Mouse (Mus musculus) midbrain, embryonic 14.5 days (tissue): ENCODE data around the gene Plcb4. TPM values are rescaled to one million over a fixed set of nuclear protein-coding genes. Genes with fewer than 3 reads are reported as not detected.

Experiments
- ATAC-seq: fragments of 200-750 bp; cut with Nextera tagmentation; 2 replicates; pipeline ENCODE4 v1.8.0; 2017; ENCODE audit warnings: moderate number of reproducible peaks, moderate library complexity; ENCODE audit not compliant: low FRiP score, low TSS enrichment
- DNase-seq: peaks from one replicate; pipeline ENCODE4 v3.0.0-alpha.2; 2015
- H3K27ac ChIP-seq: fragments of 300-500 bp; sonication (generic); replicated peaks from 2 replicates; pipeline ENCODE4 v1.5.1; 2014; ENCODE audit warnings: mild to moderate bottlenecking, low read depth, low read length, moderate library complexity
- H3K27me3 ChIP-seq: fragments of 300-500 bp; sonication (generic); 2 replicates; pipeline ENCODE4 v1.6.1; 2014; ENCODE audit warnings: low read length, control low read depth, mixed read lengths; ENCODE audit not compliant: control insufficient read depth, insufficient read depth
- H3K36me3 ChIP-seq: fragments of 300-500 bp; sonication (generic); 2 replicates; pipeline ENCODE4 v1.6.1; 2014; ENCODE audit warnings: low read length, control low read depth; ENCODE audit not compliant: control insufficient read depth, insufficient read depth
- H3K4me1 ChIP-seq: fragments of 300-500 bp; sonication (generic); 2 replicates; pipeline ENCODE4 v1.6.1; 2014; ENCODE audit warnings: mild to moderate bottlenecking, antibody characterized with exemption, low read length, control low read depth; ENCODE audit not compliant: control insufficient read depth, insufficient read depth
- H3K4me2 ChIP-seq: fragments of 300-500 bp; sonication (generic); 2 replicates; pipeline ENCODE4 v1.6.1; 2014; ENCODE audit warnings: mild to moderate bottlenecking, low read length, moderate library complexity
- H3K4me3 ChIP-seq: fragments of 300-500 bp; sonication (generic); replicated peaks from 2 replicates; pipeline ENCODE4 v1.5.1; 2014; ENCODE audit warnings: low read depth, low read length
- H3K9ac ChIP-seq: fragments of 300-500 bp; sonication (generic); replicated peaks from 2 replicates; pipeline ENCODE4 v1.6.1; 2014; ENCODE audit warnings: mild to moderate bottlenecking, low read length, moderate library complexity
- H3K9me3 ChIP-seq: fragments of 300-500 bp; sonication (generic); 2 replicates; pipeline ENCODE4 v1.6.1; 2016; ENCODE audit warnings: low read length, control low read depth, mixed read lengths; ENCODE audit not compliant: control insufficient read depth
- WGBS: fragments of 180-500 bp; shearing (Covaris S2); extraction: QIAGEN DNeasy Blood & Tissue Kit; methylation state at CpG from one replicate; pipeline ENCODE4 v1.1.7; 2014; 5-methylcytosine and 5-hydroxymethylcytosine counted together
- polyA plus RNA-seq: library from polyadenylated mRNA; unstranded; fragments of >200 nt; fragmentation: Nextera tagmentation; extraction: Ambion mirVana; gene quantifications from 2 replicates; pipeline ENCODE4 v1.2.1, GENCODE M21; 2014

The Plcb4 gene
- polyA plus RNA-seq: 51.3 and 52.4 TPM in 2 replicates

DNA sequence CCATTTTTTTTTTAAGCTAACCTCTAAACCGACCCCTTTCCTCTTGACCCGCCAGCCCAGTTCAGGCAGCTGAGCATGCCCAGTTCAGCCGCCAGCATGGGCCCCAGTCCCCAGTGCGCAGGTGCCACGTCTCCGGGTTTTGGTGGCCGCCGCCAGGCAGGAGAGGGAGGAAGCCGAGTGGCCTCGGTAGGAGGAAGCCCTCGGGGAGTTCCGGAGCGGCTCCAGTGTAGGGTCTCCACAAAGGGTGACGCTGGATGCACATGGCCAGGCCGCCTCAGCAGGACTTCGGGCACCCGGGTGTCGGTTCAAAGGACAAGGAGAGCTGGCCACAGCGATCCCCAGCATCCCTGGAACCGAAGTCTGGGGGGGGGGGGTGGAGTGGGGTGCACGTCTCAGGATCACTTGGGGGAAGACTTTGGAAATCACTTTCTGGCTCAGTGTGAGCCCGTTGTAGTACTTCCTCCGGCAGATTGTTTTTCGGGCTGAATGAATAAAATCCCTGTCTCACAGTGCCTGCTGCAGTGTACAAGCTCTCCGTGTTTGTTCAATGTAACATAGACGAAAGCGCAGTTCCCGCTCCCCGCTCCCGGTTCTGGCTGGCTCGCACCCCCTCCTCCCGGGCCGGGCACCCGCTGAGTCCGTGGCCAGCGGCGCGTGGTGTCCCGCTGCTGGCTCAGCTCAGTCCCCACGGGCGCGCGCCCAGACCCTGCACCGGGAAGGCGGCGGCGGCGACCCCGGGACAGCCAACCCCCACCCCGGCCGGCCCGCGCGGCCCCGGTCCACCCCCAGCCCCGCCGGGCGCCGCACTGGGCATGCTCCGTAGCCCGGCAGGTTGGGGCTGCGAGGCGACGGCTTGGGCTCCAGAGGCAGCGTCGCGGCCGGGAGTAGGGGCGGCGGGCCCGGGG lies at the start of gene Plcb4:
TSS of gene Plcb4 (plus strand) at position 526 of the 905 bp plus-strand sequence.
- Histone ChIP-seq H3K27ac (peak within 1 kb of the TSS; percentile 99), H3K4me1 (0 out of 2 replicates have a peak, but pooled peaks cover 8% of the 10 kb centered on the region), H3K36me3 (no peaks in the 10 kb centered on the region), H3K9ac (peak within 1 kb of the TSS; percentile 97), H3K27me3 (no peaks in the 10 kb centered on the region), H3K4me3 (peak within 1 kb of the TSS; percentile 76), H3K9me3 (no peaks in the 10 kb centered on the region), H3K4me2 (peak within 1 kb of the TSS; percentile 66)
- DNase-seq (peak; percentile 90), ATAC-seq (peak; percentile 90)
- WGBS: under 1% methylated on average over 70 of the region's 71 CpGs

DNA sequence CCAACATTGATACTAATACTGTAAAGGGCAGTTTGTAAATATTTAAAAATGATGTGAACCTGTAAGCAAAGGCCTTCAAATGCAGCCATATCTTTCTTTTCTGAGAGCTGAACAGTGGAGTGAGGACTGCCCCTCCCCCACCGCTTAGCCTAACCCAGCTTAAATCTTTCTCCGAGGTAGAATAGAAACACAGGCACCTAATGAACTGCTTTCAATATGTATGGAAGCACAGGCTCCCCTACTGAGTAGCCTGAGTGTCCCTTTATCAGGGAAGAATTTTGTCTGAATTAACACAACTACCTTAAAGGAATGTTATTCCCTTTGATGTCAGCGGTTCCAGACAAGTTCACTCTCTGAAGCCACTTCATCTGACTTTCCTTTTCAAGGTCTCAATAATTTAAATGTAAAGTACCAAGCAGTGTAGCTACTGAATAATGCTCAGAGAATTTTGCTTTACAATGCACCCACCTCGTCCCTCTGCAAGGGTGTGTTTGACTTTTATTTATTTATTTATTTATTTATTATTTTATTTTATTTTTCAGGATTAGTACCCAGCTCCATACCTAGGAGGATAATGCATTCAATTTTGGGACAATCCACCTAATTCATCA lies 44.1 kb upstream of the Plcb4 start:
- H3K27ac ChIP-seq: no peak overlapping the region
- no peaks in the 10 kb centered on the region for H3K27me3 ChIP-seq
- no peaks in the 10 kb centered on the region for H3K36me3 ChIP-seq
- ATAC-seq (peak; percentile 68), DNase-seq (peak; percentile 73)
- 5% methylated on average over 4 of the region's 4 CpGs for WGBS
- no peak overlapping the region for H3K4me3 ChIP-seq
- H3K9me3 ChIP-seq: no peaks in the 10 kb centered on the region
- no peak overlapping the region for H3K4me2 ChIP-seq
- H3K4me1 ChIP-seq: peaks cover 5% of the 10 kb centered on the region
- no peak overlapping the region for H3K9ac ChIP-seq

GRCm38 (mm10) chr2:135616090-135616489 lies 42.7 kb upstream of the Plcb4 start:
- no peak overlapping the region for H3K9ac ChIP-seq
- H3K27ac ChIP-seq: no peak overlapping the region
- ATAC-seq (no peak), DNase-seq (no peak)
- H3K27me3 ChIP-seq: no peaks in the 10 kb centered on the region
- H3K4me2 ChIP-seq: no peak overlapping the region
- no peaks in the 10 kb centered on the region for H3K36me3 ChIP-seq
- H3K4me3 ChIP-seq: no peak overlapping the region
- no peaks in the 10 kb centered on the region for H3K9me3 ChIP-seq
- 93% methylated on average over 1 of the region's 1 CpGs for WGBS
- H3K4me1 ChIP-seq: peaks cover 5% of the 10 kb centered on the region

GRCm38 (mm10) chr2:135618551-135618950 lies 40.3 kb upstream of the Plcb4 start:
- ATAC-seq (no peak), DNase-seq (no peak)
- no peaks in the 10 kb centered on the region for H3K9me3 ChIP-seq
- no peaks in the 10 kb centered on the region for H3K27me3 ChIP-seq
- peaks cover 5% of the 10 kb centered on the region for H3K4me1 ChIP-seq
- no peak overlapping the region for H3K4me2 ChIP-seq
- H3K4me3 ChIP-seq: no peak overlapping the region
- no peaks in the 10 kb centered on the region for H3K36me3 ChIP-seq
- no peak overlapping the region for H3K9ac ChIP-seq
- no peak overlapping the region for H3K27ac ChIP-seq

DNA sequence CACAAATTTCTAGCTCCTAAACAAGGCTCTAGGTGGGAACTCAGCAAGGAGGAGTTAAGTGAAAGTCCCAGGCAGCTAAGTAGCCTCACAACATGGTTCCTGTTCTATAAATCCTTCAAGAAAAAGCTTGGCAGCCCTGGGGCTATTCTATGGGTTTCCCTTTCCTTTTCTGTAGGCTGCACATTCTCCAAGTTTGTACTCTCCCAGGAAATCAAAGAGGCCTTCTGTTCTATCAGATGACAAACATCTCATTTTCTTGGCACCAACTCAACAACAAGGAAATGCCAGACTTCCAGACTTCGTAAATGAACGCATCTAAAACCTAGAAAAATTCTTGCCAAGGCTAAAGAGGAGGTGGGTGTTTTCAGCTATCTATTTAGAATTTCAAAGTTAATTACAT lies 38.9 kb upstream of the Plcb4 start:
- 90% methylated on average over 2 of the region's 2 CpGs for WGBS
- Histone ChIP-seq H3K9me3 (no peaks in the 10 kb centered on the region), H3K4me3 (no peak overlapping the region), H3K36me3 (no peaks in the 10 kb centered on the region), H3K27ac (no peak overlapping the region), H3K4me1 (no peaks in the 10 kb centered on the region), H3K4me2 (no peak overlapping the region), H3K27me3 (no peaks in the 10 kb centered on the region), H3K9ac (no peak overlapping the region)
- DNase-seq (no peak), ATAC-seq (no peak)

DNA sequence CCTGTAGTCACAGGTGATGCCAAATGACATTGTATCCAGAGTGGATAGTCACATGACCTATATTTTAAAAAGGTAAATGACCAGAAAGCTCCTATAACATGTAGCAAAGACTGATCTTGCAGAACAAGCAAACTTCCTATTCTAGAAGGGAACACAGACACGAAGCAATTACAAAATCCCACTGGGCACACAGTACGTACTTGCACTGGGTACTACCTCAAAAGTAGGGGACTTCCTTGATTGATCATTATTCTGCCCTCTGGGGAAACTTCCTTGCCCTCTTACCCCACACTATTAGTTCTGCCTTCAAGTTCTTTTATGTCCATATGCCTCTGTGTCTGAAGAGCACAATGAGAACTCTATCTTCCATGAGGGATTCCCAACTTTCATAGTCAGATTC lies 31.0 kb upstream of the Plcb4 start:
- Histone ChIP-seq H3K4me1 (no peaks in the 10 kb centered on the region), H3K4me2 (no peak overlapping the region), H3K9ac (no peak overlapping the region), H3K4me3 (no peak overlapping the region), H3K9me3 (no peaks in the 10 kb centered on the region), H3K27ac (no peak overlapping the region), H3K36me3 (no peaks in the 10 kb centered on the region), H3K27me3 (no peaks in the 10 kb centered on the region)
- no peak for DNase-seq
- 69% methylated on average over 2 of the region's 2 CpGs for WGBS
- ATAC-seq: no peak

- no peak overlapping the region for H3K4me2 ChIP-seq
- ATAC-seq: no peak
- 79% methylated on average over 2 of the region's 2 CpGs for WGBS
These were observed 21.6 kb upstream of the Plcb4 start for GRCm38 (mm10) chr2:135637227-135637626.

GRCm38 (mm10) chr2:135641002-135641401 lies 17.8 kb upstream of the Plcb4 start:
- no peak overlapping the region for H3K4me3 ChIP-seq
- H3K9me3 ChIP-seq: no peaks in the 10 kb centered on the region
- no peaks in the 10 kb centered on the region for H3K36me3 ChIP-seq
- H3K4me1 ChIP-seq: no peaks in the 10 kb centered on the region
- WGBS: 79% methylated on average over 1 of the region's 1 CpGs
- no peak overlapping the region for H3K4me2 ChIP-seq
- no peak for ATAC-seq
- no peak overlapping the region for H3K27ac ChIP-seq
- no peak for DNase-seq
- no peaks in the 10 kb centered on the region for H3K27me3 ChIP-seq
- H3K9ac ChIP-seq: no peak overlapping the region

More at GRCm38 (mm10) chr2:135637227-135637626, 21.6 kb upstream of the Plcb4 start:
- no peak overlapping the region for H3K27ac ChIP-seq
- H3K9ac ChIP-seq: no peak overlapping the region
- H3K27me3 ChIP-seq: no peaks in the 10 kb centered on the region
- no peaks in the 10 kb centered on the region for H3K4me1 ChIP-seq
- no peaks in the 10 kb centered on the region for H3K9me3 ChIP-seq
- no peak overlapping the region for H3K4me3 ChIP-seq
- no peak for DNase-seq
- no peaks in the 10 kb centered on the region for H3K36me3 ChIP-seq
